Mouse (Mus musculus): Measurements from ENCODE around the gene Fetub. TPM values are rescaled to one million over a fixed set of nuclear protein-coding genes. Genes with fewer than 3 reads are reported as not detected.

Fetub gene
- polyA plus RNA-seq, 1 experiment from 2014 or later, result not detected

Other genes starting within 250 kb of the Fetub start
- gene Crygs, start 106.8 kb upstream of the Fetub start, polyA plus RNA-seq (2015; fragmentation: Nextera tagmentation; extraction: Ambion mirVana), result not detected in 2 replicates
- 22.2 and 26.4 TPM in 2 replicates for gene Tbccd1, start 60.7 kb upstream of the Fetub start, polyA plus RNA-seq (2015; fragmentation: Nextera tagmentation; extraction: Ambion mirVana)
- 83.4 and 85.7 TPM in 2 replicates for gene Dnajb11, start 60.5 kb upstream of the Fetub start, polyA plus RNA-seq (2015; fragmentation: Nextera tagmentation; extraction: Ambion mirVana)
- 0.25 TPM in 1 of 2 replicates, not detected in the other for gene Ahsg, start 27.1 kb upstream of the Fetub start, polyA plus RNA-seq (2015; fragmentation: Nextera tagmentation; extraction: Ambion mirVana)
- not detected in 2 replicates for gene Hrg, start 32.7 kb downstream of the Fetub start, polyA plus RNA-seq (2015; fragmentation: Nextera tagmentation; extraction: Ambion mirVana)
- not detected in 2 replicates for gene Kng2, start 111.1 kb downstream of the Fetub start, polyA plus RNA-seq (2015; fragmentation: Nextera tagmentation; extraction: Ambion mirVana)
- gene Kng1, start 139.5 kb downstream of the Fetub start, polyA plus RNA-seq (2015; fragmentation: Nextera tagmentation; extraction: Ambion mirVana), result not detected in 2 replicates
- gene Eif4a2, start 189.1 kb downstream of the Fetub start, polyA plus RNA-seq (2015; fragmentation: Nextera tagmentation; extraction: Ambion mirVana), result 378 and 390 TPM in 2 replicates
- 67.2 and 79.4 TPM in 2 replicates for gene Rfc4, start 209.4 kb downstream of the Fetub start, polyA plus RNA-seq (2015; fragmentation: Nextera tagmentation; extraction: Ambion mirVana)
- not detected in 2 replicates for gene Adipoq, start 228.2 kb downstream of the Fetub start, polyA plus RNA-seq (2015; fragmentation: Nextera tagmentation; extraction: Ambion mirVana)

Measured in forebrain, embryonic 16.5 days (tissue).